Mouse (Mus musculus) heart, embryonic 14.5 days (tissue): ENCODE measurements around the gene Pfkfb3. TPM values are rescaled to one million over a fixed set of nuclear protein-coding genes. Genes with fewer than 3 reads are reported as not detected.

ENCODE experiments used
- ATAC-seq: fragments of 200-750 bp; cut with Nextera tagmentation; 2 replicates; pipeline ENCODE4 v1.8.0; 2017; ENCODE audit warnings: low read depth, moderate TSS enrichment; ENCODE audit not compliant: insufficient number of reproducible peaks, insufficient read depth, low FRiP score
- H3K27ac ChIP-seq, 2 experiments: fragments of 200-500 bp in 1 of 2; fragments of 300-500 bp in 1 of 2; sonication (generic) in 1 of 2; replicated peaks in 1 of 2; 2 replicates each; pipeline ENCODE4 v1.5.1; 2012 to 2014; ENCODE audit warnings: low read depth in 2 of 2, low read length in 2 of 2, control low read depth in 1 of 2, mild to moderate bottlenecking in 1 of 2, mixed read lengths in 1 of 2; ENCODE audit not compliant: control insufficient read depth in 1 of 2, insufficient read depth in 1 of 2
- H3K27me3 ChIP-seq: fragments of 300-500 bp; sonication (generic); 2 replicates; pipeline ENCODE4 v1.6.1; 2014; ENCODE audit warnings: mild to moderate bottlenecking, low read length, control low read depth; ENCODE audit not compliant: control insufficient read depth, insufficient read depth
- H3K36me3 ChIP-seq: fragments of 300-500 bp; sonication (generic); 2 replicates; pipeline ENCODE4 v1.6.1; 2014; ENCODE audit warnings: mild to moderate bottlenecking, control low read depth, low read length, mixed read lengths; ENCODE audit not compliant: control insufficient read depth, insufficient read depth
- H3K4me1 ChIP-seq, 2 experiments: fragments of 200-500 bp in 1 of 2; fragments of 300-500 bp in 1 of 2; sonication (generic) in 1 of 2; 2 replicates each; pipeline ENCODE4 v1.6.1; 2012 to 2014; ENCODE audit warnings: low read length in 2 of 2, control low read depth in 1 of 2, mixed read lengths in 1 of 2; ENCODE audit not compliant: control insufficient read depth in 2 of 2, insufficient read depth in 2 of 2
- H3K4me2 ChIP-seq: fragments of 300-500 bp; sonication (generic); 2 replicates; pipeline ENCODE4 v1.6.1; 2014; ENCODE audit warnings: mild to moderate bottlenecking, low read length
- H3K4me3 ChIP-seq, 2 experiments: fragments of 200-500 bp in 1 of 2; fragments of 300-500 bp in 1 of 2; sonication (generic) in 1 of 2; 2 replicates each; pipeline ENCODE4 v1.5.1; 2012 to 2014; ENCODE audit warnings: low read length in 2 of 2, mild to moderate bottlenecking in 2 of 2, control low read depth in 1 of 2, low read depth in 1 of 2, moderate library complexity in 1 of 2; ENCODE audit not compliant: control insufficient read depth in 1 of 2, insufficient read depth in 1 of 2
- H3K9ac ChIP-seq: fragments of 300-500 bp; sonication (generic); 2 replicates; pipeline ENCODE4 v1.6.1; 2014; ENCODE audit warnings: mild to moderate bottlenecking, low read length
- H3K9me3 ChIP-seq: fragments of 300-500 bp; sonication (generic); 2 replicates; pipeline ENCODE4 v1.6.1; 2016; ENCODE audit warnings: low read length, control low read depth; ENCODE audit not compliant: control insufficient read depth
- WGBS: fragments of 180-500 bp; shearing (Covaris S2); extraction: QIAGEN DNeasy Blood & Tissue Kit; methylation state at CpG from one replicate; pipeline ENCODE4 v1.1.7; 2014; 5-methylcytosine and 5-hydroxymethylcytosine counted together
- polyA plus RNA-seq: library from polyadenylated mRNA; unstranded; fragments of >200 nt; fragmentation: Nextera tagmentation; extraction: Ambion mirVana; gene quantifications from 2 replicates; pipeline ENCODE4 v1.2.1, GENCODE M21; 2014

The Pfkfb3 gene
- polyA plus RNA-seq, 1 experiment from 2014 or later: 11.6 TPM

- WGBS: 87% methylated on average over 6 of the region's 6 CpGs
- Histone ChIP-seq H3K4me1 (no peaks in the 10 kb centered on the region), H3K9me3 (no peaks in the 10 kb centered on the region), H3K9ac (no peak overlapping the region), H3K4me3 (no peak overlapping the region), H3K36me3 (0 out of 2 replicates have a peak, but pooled peaks cover 6% of the 10 kb centered on the region), H3K4me2 (no peak overlapping the region), H3K27me3 (no peaks in the 10 kb centered on the region), H3K27ac (no peak overlapping the region)
- no peak for ATAC-seq
Measured at GRCm38 (mm10) chr2:11578187-11578586, 24.3 kb upstream of the Pfkfb3 start.

- 91% methylated on average over 1 of the region's 1 CpGs for WGBS
- H3K27ac ChIP-seq: no peak overlapping the region
- no peak for ATAC-seq
- no peaks in the 10 kb centered on the region for H3K4me1 ChIP-seq
- no peak overlapping the region for H3K4me2 ChIP-seq
- no peaks in the 10 kb centered on the region for H3K27me3 ChIP-seq
- H3K9me3 ChIP-seq: no peaks in the 10 kb centered on the region
- no peak overlapping the region for H3K4me3 ChIP-seq
- H3K9ac ChIP-seq: no peak overlapping the region
- no peaks in the 10 kb centered on the region for H3K36me3 ChIP-seq
Measured at GRCm38 (mm10) chr2:11573684-11574083, 19.8 kb upstream of the Pfkfb3 start.

DNA sequence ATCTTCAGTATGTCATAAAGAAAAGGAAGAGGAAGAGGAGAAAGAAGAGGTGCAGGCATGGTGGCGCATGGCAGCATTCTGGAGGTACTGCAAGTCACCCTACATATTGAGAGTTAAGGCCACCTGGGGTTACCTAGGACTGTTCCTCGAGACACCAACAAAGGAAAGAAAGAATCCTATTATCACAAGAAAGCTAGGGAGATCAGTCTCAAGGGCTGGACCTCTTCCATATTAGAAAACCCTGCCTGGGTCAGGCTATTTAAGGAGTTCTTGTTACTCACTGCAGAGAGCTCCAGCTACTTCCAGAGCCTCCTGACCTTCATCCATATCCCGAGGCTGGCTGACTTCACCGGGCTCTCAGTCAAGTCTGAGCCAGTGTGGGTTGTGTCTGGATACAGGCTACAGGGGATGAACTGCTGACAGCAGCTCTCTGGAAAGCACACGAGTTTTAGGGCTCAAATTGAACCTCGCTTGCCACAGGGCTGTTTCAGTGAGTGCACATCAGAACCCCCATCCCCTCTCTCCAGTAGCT lies 17.2 kb upstream of the Pfkfb3 start:
- WGBS: 29% methylated on average over 6 of the region's 6 CpGs
- Histone ChIP-seq H3K27ac (no peak overlapping the region), H3K36me3 (no peaks in the 10 kb centered on the region), H3K9ac (no peak overlapping the region), H3K4me2 (no peak overlapping the region), H3K27me3 (no peaks in the 10 kb centered on the region), H3K4me1 (no peaks in the 10 kb centered on the region), H3K4me3 (no peak overlapping the region), H3K9me3 (no peaks in the 10 kb centered on the region)
- ATAC-seq: no peak

- Histone ChIP-seq H3K9me3 (no peaks in the 10 kb centered on the region), H3K27ac (no peak overlapping the region), H3K9ac (no peak overlapping the region), H3K4me3 (no peak overlapping the region), H3K4me2 (no peak overlapping the region), H3K27me3 (no peaks in the 10 kb centered on the region), H3K36me3 (no peaks in the 10 kb centered on the region), H3K4me1 (no peaks in the 10 kb centered on the region)
- WGBS: 74% methylated on average over 7 of the region's 7 CpGs
- no peak for ATAC-seq
Measured at GRCm38 (mm10) chr2:11568471-11568870, 14.6 kb upstream of the Pfkfb3 start.

- Histone ChIP-seq H3K4me2 (no peak overlapping the region), H3K36me3 (no peaks in the 10 kb centered on the region), H3K9ac (no peak overlapping the region), H3K4me1 (no peaks in the 10 kb centered on the region), H3K9me3 (no peaks in the 10 kb centered on the region), H3K27me3 (no peaks in the 10 kb centered on the region), H3K27ac (no peak overlapping the region), H3K4me3 (no peak overlapping the region)
- no peak for ATAC-seq
- 65% methylated on average over 4 of the region's 4 CpGs for WGBS
Measured at GRCm38 (mm10) chr2:11567781-11568362, 14.0 kb upstream of the Pfkfb3 start.

- H3K4me2 ChIP-seq: no peak overlapping the region
- H3K27me3 ChIP-seq: no peaks in the 10 kb centered on the region
- ATAC-seq: no peak
- no peak overlapping the region for H3K27ac ChIP-seq
- H3K9me3 ChIP-seq: no peaks in the 10 kb centered on the region
- 85% methylated on average over 3 of the region's 3 CpGs for WGBS
- H3K4me1 ChIP-seq: no peaks in the 10 kb centered on the region
- H3K9ac ChIP-seq: no peak overlapping the region
- H3K4me3 ChIP-seq: no peak overlapping the region
- H3K36me3 ChIP-seq: no peaks in the 10 kb centered on the region
Measured at GRCm38 (mm10) chr2:11566898-11567297, 13.0 kb upstream of the Pfkfb3 start.

DNA sequence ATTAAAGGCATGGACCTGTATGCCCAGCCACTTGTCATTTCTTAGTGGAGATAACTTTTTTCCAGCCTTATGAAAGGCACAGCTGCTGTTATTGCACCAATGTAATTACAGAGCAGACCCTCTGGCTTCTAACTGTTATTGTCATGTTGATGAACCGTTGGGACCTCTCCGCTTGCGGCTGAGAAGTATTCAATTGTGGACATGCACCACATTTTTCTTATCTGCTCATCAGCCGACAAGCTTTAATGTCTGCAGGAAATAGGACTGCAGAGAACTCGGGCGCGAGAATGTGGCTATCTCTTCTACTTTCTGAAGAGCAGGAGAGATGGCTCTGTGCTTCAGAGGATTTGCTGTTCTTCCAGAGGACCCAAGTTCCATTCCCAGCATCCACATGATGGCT lies 12.4 kb upstream of the Pfkfb3 start:
- H3K27ac ChIP-seq: no peak overlapping the region
- H3K4me2 ChIP-seq: no peak overlapping the region
- no peaks in the 10 kb centered on the region for H3K27me3 ChIP-seq
- H3K36me3 ChIP-seq: no peaks in the 10 kb centered on the region
- no peak overlapping the region for H3K9ac ChIP-seq
- H3K9me3 ChIP-seq: no peaks in the 10 kb centered on the region
- ATAC-seq: no peak
- no peak overlapping the region for H3K4me3 ChIP-seq
- WGBS: 53% methylated on average over 7 of the region's 7 CpGs
- no peaks in the 10 kb centered on the region for H3K4me1 ChIP-seq

DNA sequence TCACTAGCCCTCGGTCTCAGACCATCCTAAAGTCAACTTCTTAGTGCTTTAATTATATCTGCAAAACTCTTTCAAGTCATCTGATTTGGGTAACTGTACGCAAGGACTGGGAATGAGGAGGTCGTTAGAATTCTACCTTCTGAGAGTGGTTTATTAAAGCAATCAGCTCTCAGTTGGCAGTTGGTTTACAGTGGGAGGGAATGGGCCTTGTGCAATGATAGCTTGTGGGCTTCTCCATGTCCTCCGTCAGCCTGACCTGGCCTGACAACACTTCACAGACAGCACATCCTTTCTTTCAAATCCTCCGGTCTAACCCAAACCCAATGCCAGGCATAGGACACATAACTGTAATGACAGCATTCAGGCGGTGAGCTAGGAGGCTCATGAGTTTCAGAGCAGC lies 10.9 kb upstream of the Pfkfb3 start:
- H3K9ac ChIP-seq: no peak overlapping the region
- H3K4me3 ChIP-seq: no peak overlapping the region
- no peak overlapping the region for H3K4me2 ChIP-seq
- no peaks in the 10 kb centered on the region for H3K27me3 ChIP-seq
- no peak overlapping the region for H3K27ac ChIP-seq
- H3K9me3 ChIP-seq: no peaks in the 10 kb centered on the region
- ATAC-seq: no peak
- 87% methylated on average over 6 of the region's 6 CpGs for WGBS
- H3K4me1 ChIP-seq: no peaks in the 10 kb centered on the region
- no peaks in the 10 kb centered on the region for H3K36me3 ChIP-seq
